ENCODE assay signal across 15 mouse cellular contexts in the genomic region with DNA sequence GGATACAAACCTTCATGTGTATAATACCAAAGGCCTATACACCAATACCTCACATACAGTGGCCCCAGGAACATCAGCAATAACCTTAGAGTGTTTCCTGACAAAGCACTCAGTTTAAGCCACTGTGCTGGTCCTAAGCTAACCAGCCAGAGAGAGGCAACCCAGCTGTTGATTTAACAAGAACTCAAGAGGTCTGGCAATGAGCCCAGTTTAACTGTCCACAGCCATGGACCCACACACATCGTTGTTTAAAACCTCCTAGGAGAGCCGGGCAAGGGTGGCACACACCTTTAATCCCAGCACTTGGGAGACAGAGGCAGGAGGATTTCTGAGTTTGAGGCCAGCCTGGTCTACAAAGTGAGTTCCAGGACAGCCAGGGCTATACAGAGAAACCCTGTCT. TPM values are rescaled to one million over a fixed set of nuclear protein-coding genes. Genes with fewer than 3 reads are reported as not detected.
DNase-seq lines count a peak whose midpoint lies in the region; TF ChIP-seq lines count a peak whose summit lies in the region.
"Had no signal": no experiment of that assay in that cellular context is flagged by ENCODE, and none has a peak within 500 bp of the region (broad histone marks: within the 10 kb centered on the region; RNA-seq: fewer than 3 reads in every experiment).

No protein-coding gene starts in this region.

- intact Hi-C loops in heart, adult 2 months (cut with DNase I): no loop called here

- peaks cover 5% of the 10 kb centered on the region; the same call in 1 of the 2 replicates for H3K79me2 ChIP-seq in heart, adult 2 months (replicated peaks; ENCODE audit: control insufficient read depth, insufficient read depth, low read length)

- H3K4me3 ChIP-seq in heart, adult 2 months: no peak overlapping the region
- H3K4me3 ChIP-seq: layer of hippocampus, adult 2 months had no signal

- DNase-seq in heart, adult 11 months: peak; percentile 87
- DNase-seq in heart, adult 2 months: no peak
- peak; percentile 42 for DNase-seq in kidney, adult 9 months
- DNase-seq in kidney, adult 11 months: no peak
- DNase-seq in 416B (ENCODE audit: low read depth): peak; percentile 83
- DNase-seq in heart, postnatal 4 days: peak; percentile 57
- DNase-seq in right cerebral cortex, adult 2 months (ENCODE audit: low spot score in 2 of 2): no peak
- no peak for DNase-seq in adrenal gland, postnatal 36 days
- DNase-seq: cerebellum, adult 9-11 months; forebrain, postnatal 0 days; gastrocnemius, postnatal 25 days; liver; right cerebral cortex, postnatal 14 days; thymus, postnatal 25 days had no signal

- H3K36me3 ChIP-seq in heart, adult 2 months (ENCODE audit: control insufficient read depth, insufficient read depth, low read length): no peaks in the 10 kb centered on the region

- no peak overlapping the region for H3K9ac ChIP-seq in heart, adult 2 months (ENCODE audit: low read depth, low read length)
- H3K9ac ChIP-seq: forebrain, postnatal 0 days had no signal

- TF ChIP-seq EP300 in heart, adult 2 months (IDR thresholded peaks at IDR 0.05; ENCODE audit: insufficient read depth, low read depth, low read length): no peak

- H3K27ac ChIP-seq in heart, adult 2 months: no peak overlapping the region
- H3K27ac ChIP-seq: layer of hippocampus, adult 2 months had no signal

- no peak for TF ChIP-seq POLR2A in heart, adult 2 months (IDR thresholded peaks at IDR 0.05; ENCODE audit: insufficient read depth, low read depth, low read length)

- peaks cover 3% of the 10 kb centered on the region for H3K4me1 ChIP-seq in heart, adult 2 months (ENCODE audit: control insufficient read depth, insufficient read depth, low read length)

- TF ChIP-seq CTCF in heart, adult 2 months (IDR thresholded peaks at IDR 0.05): no peak

- H3K27me3 ChIP-seq in heart, adult 2 months (ENCODE audit: control insufficient read depth, insufficient read depth, low read length): no peaks in the 10 kb centered on the region

- whole genome bisulfite sequencing in heart, adult 2 months: 25% methylated on average over 2 of the region's 2 CpGs

RNA-seq across cellular contexts. Expression of a gene that starts 18.0 kb away (rescaled TPM):
- 10 to 100 TPM; 13.3 to 13.8 TPM for total RNA-seq in heart, adult 2 months (2021)
- 21.5 and 26.6 TPM in 2 replicates for polyA plus RNA-seq in heart, adult 2 months (2012; rRNA removed)
- total RNA-seq in heart, postnatal 4 days (2021): 10 to 100 TPM; 42.3 to 45.2 TPM
- total RNA-seq in adrenal gland, postnatal 36 days (2021): 10 to 100 TPM; 12.8 to 15.1 TPM

Comparison
In these comparisons a context has a peak if more than half of its experiments do, and no peak if none do; other contexts are left out.
1. DNase-seq: peak in heart, adult 11 months (single experiment), kidney, adult 9 months (single experiment), 416B (single experiment) and heart, postnatal 4 days (single experiment); none in heart, adult 2 months (0 of 2), kidney, adult 11 months (single experiment), right cerebral cortex, adult 2 months (0 of 2) and adrenal gland, postnatal 36 days (0 of 2).